ENCODE assay signal across 11 mouse cellular contexts in genomic region chr17:84166135-84166860, GRCm38 (mm10). TPM values are rescaled to one million over a fixed set of nuclear protein-coding genes. Genes with fewer than 3 reads are reported as not detected.
A peak's percentile ranks its signal among the peaks of the same experiment; 100 is the strongest.
DNase-seq lines count a peak whose midpoint lies in the region; ATAC-seq lines count a peak whose summit lies in the region.
"Had no signal": no experiment of that assay in that cellular context is flagged by ENCODE, and none has a peak within 500 bp of the region (broad histone marks: within the 10 kb centered on the region; RNA-seq: fewer than 3 reads in every experiment).

No protein-coding gene starts in this region.

- ATAC-seq in megakaryocyte, adult 5-6 weeks (ENCODE audit: poor library complexity, severe bottlenecking) = peak; percentile 84

- peak; percentile 0 for DNase-seq in kidney, postnatal 4 days
- no peak for DNase-seq in kidney, adult 18-20 months
- peak; percentile 29 for DNase-seq in 416B (ENCODE audit: low read depth)
- DNase-seq in CD4-positive, CD25-positive, alpha-beta regulatory T cell, adult 2 months (ENCODE audit: low read depth, low spot score) = peak; percentile 41
- no peak for DNase-seq in cerebellum, postnatal 14 days
- DNase-seq in ovary, adult 18-20 months (ENCODE audit: low spot score) = no peak
- no peak for DNase-seq in cerebellum, adult 11-12 months
- DNase-seq: cerebellum, adult 2 months; heart, postnatal 10 days; kidney, adult 11 months had no signal

RNA-seq across cellular contexts. Expression of gene Zfp36l2, which starts 21.4 kb away (rescaled TPM):
- total RNA-seq in megakaryocyte, adult 5-6 weeks (2015) = 316 and 357 TPM in 2 replicates
- 121 and 168 TPM in 2 replicates for total RNA-seq in megakaryocyte, adult 5-6 weeks (2017)

Comparison
In these comparisons a context has a peak if more than half of its experiments do, and no peak if none do; other contexts are left out.
1. DNase-seq: peak in kidney, postnatal 4 days (2 of 2), 416B (single experiment) and CD4-positive, CD25-positive, alpha-beta regulatory T cell, adult 2 months (single experiment); none in kidney, adult 18-20 months (single experiment), cerebellum, postnatal 14 days (0 of 2), ovary, adult 18-20 months (single experiment) and cerebellum, adult 11-12 months (single experiment).